Mouse (Mus musculus): ENCODE measurements around the gene Klhl1.

GRCm38 (mm10) chr14:96553668-96554067 lies 34.8 kb upstream of the Klhl1 start:
- TF ChIP-seq CTCF (IDR thresholded peaks at IDR 0.05; ENCODE audit: low read depth) (no peak), EP300 (IDR thresholded peaks at IDR 0.05; ENCODE audit: low read depth) (no peak)

Measured in liver, postnatal 0 days (tissue).